Mouse (Mus musculus) stomach, embryonic 16.5 days (tissue): ENCODE measurements around the gene Plcxd1. TPM values are rescaled to one million over a fixed set of nuclear protein-coding genes. Genes with fewer than 3 reads are reported as not detected.
"Not testable (repeated sequence)": the region's sequence is repeated elsewhere in the genome, so short reads cannot be mapped to it uniquely, and the experiment has no call there.

Experiments used
- ATAC-seq: fragments of 200-750 bp; cut with Nextera tagmentation; 2 replicates; pipeline ENCODE4 v1.8.0; 2017; ENCODE audit warnings: moderate number of reproducible peaks, moderate TSS enrichment; ENCODE audit not compliant: insufficient read depth, low FRiP score
- H3K27ac ChIP-seq: fragments of 300-500 bp; sonication (generic); 2 replicates; pipeline ENCODE4 v1.5.1; 2014; ENCODE audit warnings: low read length
- H3K27me3 ChIP-seq: fragments of 300-500 bp; sonication (generic); 2 replicates; pipeline ENCODE4 v1.6.1; 2014; ENCODE audit warnings: low read length, control low read depth, mixed read lengths; ENCODE audit not compliant: control insufficient read depth, insufficient read depth
- H3K36me3 ChIP-seq: fragments of 300-500 bp; sonication (generic); 2 replicates; pipeline ENCODE4 v1.6.1; 2014; ENCODE audit warnings: low read length; ENCODE audit not compliant: control insufficient read depth, insufficient read depth
- H3K4me1 ChIP-seq: fragments of 300-500 bp; sonication (generic); 2 replicates; pipeline ENCODE4 v1.6.1; 2014; ENCODE audit warnings: low read length, control low read depth, mixed read lengths; ENCODE audit not compliant: control insufficient read depth, insufficient read depth
- H3K4me2 ChIP-seq: fragments of 300-500 bp; sonication (generic); 2 replicates; pipeline ENCODE4 v1.6.1; 2014; ENCODE audit warnings: low read depth, low read length, mixed read lengths
- H3K4me3 ChIP-seq: fragments of 300-500 bp; sonication (generic); replicated peaks from 2 replicates; pipeline ENCODE4 v1.5.1; 2014; ENCODE audit warnings: mild to moderate bottlenecking, low read length
- H3K9ac ChIP-seq: fragments of 300-500 bp; sonication (generic); 2 replicates; pipeline ENCODE4 v1.6.1; 2014; ENCODE audit warnings: low read length
- H3K9me3 ChIP-seq: fragments of 300-500 bp; sonication (generic); replicated peaks from 2 replicates; pipeline ENCODE4 v1.6.1; 2016; ENCODE audit warnings: low read length, control low read depth; ENCODE audit not compliant: control insufficient read depth
- WGBS: fragments of 180-500 bp; shearing (Covaris S2); extraction: QIAGEN DNeasy Blood & Tissue Kit; methylation state at CpG from one replicate; pipeline ENCODE4 v1.1.7; 2014; 5-methylcytosine and 5-hydroxymethylcytosine counted together
- polyA plus RNA-seq: library from polyadenylated mRNA; unstranded; fragments of >200 nt; fragmentation: Nextera tagmentation; extraction: Ambion mirVana; gene quantifications from 2 replicates; pipeline ENCODE4 v1.2.1, GENCODE M21; 2015

Plcxd1 gene
- polyA plus RNA-seq, 1 experiment from 2014 or later = 1.4 TPM

GRCm38 (mm10) chr5:110106901-110107564 lies 7.3 kb downstream of the Plcxd1 start:
- WGBS = 13% methylated on average over 41 of the region's 41 CpGs
- Histone ChIP-seq H3K9ac (peak overlapping the region; percentile 97), H3K9me3 (peaks cover 6% of the 10 kb centered on the region), H3K4me3 (peak overlapping the region; percentile 94), H3K4me2 (peak overlapping the region; percentile 93), H3K4me1 (peaks cover 14% of the 10 kb centered on the region), H3K36me3 (peaks cover 36% of the 10 kb centered on the region), H3K27ac (peak overlapping the region; percentile 100), H3K27me3 (no peaks in the 10 kb centered on the region)
- no peak; the same call in 1 of the 2 replicates for ATAC-seq

GRCm38 (mm10) chr5:110107581-110108304 lies 8.0 kb downstream of the Plcxd1 start, which contains the start of gene Gtpbp6:
TSS of gene Gtpbp6 (minus strand) at chr5:110108197.
- Histone ChIP-seq H3K9me3 (peaks cover 6% of the 10 kb centered on the region), H3K4me3 (peak within 1 kb of the TSS; percentile 94), H3K4me2 (peak within 1 kb of the TSS; percentile 93), H3K4me1 (peaks cover 11% of the 10 kb centered on the region), H3K27me3 (no peaks in the 10 kb centered on the region), H3K36me3 (peaks cover 36% of the 10 kb centered on the region), H3K9ac (peak within 1 kb of the TSS; percentile 97), H3K27ac (peak within 1 kb of the TSS; percentile 100)
- ATAC-seq = peak; percentile 89
- under 1% methylated on average over 71 of the region's 71 CpGs for WGBS

DNA sequence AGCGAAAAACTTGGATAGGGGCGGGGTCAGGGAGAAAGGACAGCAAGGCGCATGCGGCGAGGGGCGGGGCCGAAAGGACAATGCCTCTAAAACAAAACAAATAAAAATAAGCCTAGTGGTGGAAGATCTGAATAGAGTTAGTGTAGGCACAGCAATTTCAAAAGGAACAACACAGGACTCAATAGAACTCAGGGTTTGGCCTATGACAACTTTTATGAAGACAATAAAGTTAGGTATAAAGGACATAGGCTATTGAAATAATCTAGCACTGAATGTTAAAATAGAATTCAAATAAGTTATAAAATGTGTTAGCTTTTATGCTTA lies 8.5 kb downstream of the Plcxd1 start:
- no peak for ATAC-seq
- Histone ChIP-seq H3K36me3 (peaks cover 34% of the 10 kb centered on the region), H3K9me3 (peaks cover 6% of the 10 kb centered on the region), H3K9ac (no peak overlapping the region), H3K4me3 (peak overlapping the region; percentile 94), H3K4me2 (peak overlapping the region; percentile 93), H3K27ac (peak overlapping the region; percentile 100), H3K4me1 (peaks cover 11% of the 10 kb centered on the region), H3K27me3 (no peaks in the 10 kb centered on the region)
- 0% methylated on average over 7 of the region's 7 CpGs for WGBS

DNA sequence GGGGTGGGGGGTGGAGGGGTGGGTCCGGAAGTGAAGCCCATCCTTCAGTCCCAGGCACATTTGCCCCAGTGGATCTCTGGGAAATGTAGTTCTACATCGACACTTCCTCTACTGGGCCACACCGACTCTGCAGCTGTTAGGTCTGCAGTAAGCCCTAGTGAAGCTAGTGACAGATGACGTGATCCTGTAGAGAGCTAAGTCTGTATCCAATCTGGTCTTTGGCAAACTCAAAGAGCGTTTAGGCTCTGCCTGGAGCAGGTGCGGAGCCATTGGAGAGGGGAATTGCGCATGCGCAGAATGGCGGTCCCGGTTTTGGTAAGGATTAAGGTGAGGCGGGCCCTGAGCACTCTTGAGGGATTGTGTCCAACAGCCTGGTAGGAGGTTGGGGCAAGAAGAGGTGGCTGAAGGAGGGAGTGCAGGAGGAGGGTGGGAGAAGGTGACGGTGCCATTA lies 10.2 kb downstream of the Plcxd1 start, which contains the start of gene Zfp605:
Gene Zfp605, plus strand, starts transcription at position 102 of the 451 bp plus-strand sequence.
- ATAC-seq = peak; percentile 22; the same call in 1 of the 2 replicates
- Histone ChIP-seq H3K27me3 (no peaks in the 10 kb centered on the region), H3K4me2 (peak within 1 kb of the TSS; percentile 69), H3K27ac (peak within 1 kb of the TSS; percentile 86), H3K4me1 (peaks cover 11% of the 10 kb centered on the region), H3K36me3 (peaks cover 20% of the 10 kb centered on the region), H3K4me3 (peak within 1 kb of the TSS; percentile 68), H3K9me3 (peaks cover 4% of the 10 kb centered on the region; the same call in 1 of the 2 replicates), H3K9ac (peak within 1 kb of the TSS; percentile 68)
- WGBS = under 1% methylated on average over 12 of the region's 12 CpGs

GRCm38 (mm10) chr5:110122380-110122779 lies 22.6 kb downstream of the Plcxd1 start:
- H3K27ac ChIP-seq, H3K9ac ChIP-seq, ATAC-seq, H3K4me2 ChIP-seq, H3K4me3 ChIP-seq, H3K9me3 ChIP-seq, H3K4me1 ChIP-seq, H3K27me3 ChIP-seq: not testable (repeated sequence)
- WGBS = 81% methylated on average over 3 of the region's 3 CpGs
- H3K36me3 ChIP-seq = peaks cover 21% of the 10 kb centered on the region

DNA sequence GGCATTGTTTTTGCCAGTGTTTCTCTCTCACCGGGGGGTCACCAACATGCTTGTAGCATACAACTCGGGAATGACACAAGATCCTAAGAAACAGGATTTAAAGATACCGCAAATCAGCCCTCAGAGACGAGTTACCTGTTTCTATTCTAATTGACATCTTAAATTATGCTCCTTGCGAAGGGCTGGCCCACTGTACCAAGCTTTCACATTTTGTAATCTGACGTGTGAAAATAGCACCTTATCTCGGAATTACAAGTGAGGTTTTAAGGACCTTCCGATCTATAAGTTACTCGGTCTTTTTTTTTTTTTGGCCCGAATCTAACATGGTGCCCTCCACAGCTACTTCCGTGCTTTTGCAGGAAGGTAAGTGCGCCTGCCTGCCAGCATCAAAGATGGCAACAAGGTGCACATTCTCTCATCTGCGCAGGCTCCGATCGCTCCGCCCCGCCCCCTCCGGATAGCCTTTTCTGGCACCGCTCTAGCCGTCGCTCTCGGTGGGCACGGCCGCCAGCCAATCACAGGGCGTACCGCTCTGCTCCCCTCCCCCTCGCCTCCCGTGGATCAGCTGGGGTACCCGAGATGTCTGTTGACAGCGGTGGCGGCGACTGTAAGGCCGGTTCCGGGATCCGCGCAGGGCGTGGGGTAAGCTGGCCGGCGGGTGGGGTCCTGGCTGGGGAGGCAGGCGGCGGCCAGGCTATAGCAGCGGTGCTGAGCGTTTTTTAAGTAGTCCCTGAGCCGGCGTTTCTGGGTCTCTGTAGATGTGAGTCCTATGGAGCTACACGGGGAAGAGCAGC lies 35.7 kb downstream of the Plcxd1 start, which contains the start of gene Chfr:
Gene Chfr, plus strand, starts transcription at position 550 of the 794 bp plus-strand sequence.
- H3K4me2 ChIP-seq = peak within 1 kb of the TSS; percentile 68
- H3K27ac ChIP-seq = peak within 1 kb of the TSS; percentile 63
- H3K4me3 ChIP-seq = peak within 1 kb of the TSS; percentile 88
- H3K9ac ChIP-seq = peak within 1 kb of the TSS; percentile 86
- H3K9me3 ChIP-seq = peaks cover 7% of the 10 kb centered on the region; the same call in 1 of the 2 replicates
- no peaks in the 10 kb centered on the region for H3K36me3 ChIP-seq
- WGBS = 3% methylated on average over 46 of the region's 46 CpGs
- 0 out of 2 replicates have a peak, but pooled peaks cover 2% of the 10 kb centered on the region for H3K4me1 ChIP-seq
- peak; percentile 100 for ATAC-seq
- H3K27me3 ChIP-seq = no peaks in the 10 kb centered on the region

DNA sequence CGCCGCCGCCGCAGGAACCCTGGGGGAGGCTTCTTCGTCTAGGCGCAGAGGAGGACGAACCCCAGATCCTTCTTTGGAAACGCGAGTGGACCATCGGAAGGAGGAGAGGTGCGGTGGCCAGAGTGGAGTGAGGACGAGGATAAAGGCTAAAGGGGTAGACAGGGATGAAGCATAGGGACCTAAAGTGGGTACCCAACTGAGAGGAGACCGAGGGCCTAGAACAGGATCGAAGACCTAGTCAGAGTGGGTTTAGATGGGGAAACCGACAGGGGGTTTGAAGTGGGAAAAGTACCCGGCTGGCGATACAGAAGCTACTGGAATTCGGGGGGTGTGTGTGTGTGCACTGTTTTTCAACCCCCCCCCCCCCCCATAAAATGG lies 36.3 kb downstream of the Plcxd1 start:
- H3K4me1 ChIP-seq = 0 out of 2 replicates have a peak, but pooled peaks cover 2% of the 10 kb centered on the region
- H3K27me3 ChIP-seq = no peaks in the 10 kb centered on the region
- H3K4me2 ChIP-seq = peak overlapping the region; percentile 68
- 5% methylated on average over 18 of the region's 18 CpGs for WGBS
- peak overlapping the region; percentile 63 for H3K27ac ChIP-seq
- no peaks in the 10 kb centered on the region for H3K36me3 ChIP-seq
- H3K9ac ChIP-seq = peak overlapping the region; percentile 86
- peaks cover 7% of the 10 kb centered on the region; the same call in 1 of the 2 replicates for H3K9me3 ChIP-seq
- no peak for ATAC-seq
- H3K4me3 ChIP-seq = peak overlapping the region; percentile 88

GRCm38 (mm10) chr5:110137816-110138215 lies 38.0 kb downstream of the Plcxd1 start:
- Histone ChIP-seq H3K4me3 (no peak overlapping the region), H3K36me3 (no peaks in the 10 kb centered on the region), H3K4me2 (no peak overlapping the region), H3K27me3 (no peaks in the 10 kb centered on the region), H3K9ac (no peak overlapping the region), H3K4me1 (0 out of 2 replicates have a peak, but pooled peaks cover 2% of the 10 kb centered on the region), H3K9me3 (peaks cover 7% of the 10 kb centered on the region; the same call in 1 of the 2 replicates), H3K27ac (no peak overlapping the region)
- ATAC-seq = no peak
- WGBS = 95% methylated on average over 3 of the region's 3 CpGs
